Mouse (Mus musculus) spleen, postnatal 36 days (tissue): ENCODE measurements around the gene Gspt1.
A peak's percentile ranks its signal among the peaks of the same experiment; 100 is the strongest.
"Not testable (repeated sequence)": the region's sequence is repeated elsewhere in the genome, so short reads cannot be mapped to it uniquely, and the experiment has no call there.

Source experiments
- DNase-seq, 2 experiments: peaks; one replicate each; pipeline ENCODE4 v3.0.0; 2022; ENCODE audit warnings: low spot score in 2 of 2, mixed read lengths in 1 of 2

The Gspt1 gene

GRCm38 (mm10) chr16:11253898-11254722 lies at the start of gene Gspt1:
TSS of gene Gspt1 (minus strand) at chr16:11254325.
- peak; percentile 99 for DNase-seq

DNA sequence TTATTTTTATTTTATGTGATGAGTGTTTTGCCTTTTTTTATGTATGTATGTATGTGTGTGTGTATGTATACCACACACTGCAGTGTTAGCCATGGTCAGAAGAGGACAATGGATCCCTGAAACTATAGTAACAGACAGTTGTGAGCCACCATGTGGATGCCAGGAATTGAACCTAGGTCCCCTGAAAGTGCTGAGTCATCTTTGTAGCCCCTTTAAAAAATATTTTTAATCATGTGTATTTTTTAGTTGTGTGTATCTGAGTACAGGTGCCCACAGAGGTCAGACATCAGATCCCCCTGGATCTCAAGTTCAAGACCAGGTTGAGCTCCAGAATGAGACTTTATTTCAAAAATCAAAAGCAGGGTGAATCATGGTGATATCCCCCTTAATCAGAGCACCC lies 49.6 kb upstream of the Gspt1 start:
- DNase-seq = no peak

- DNase-seq = not testable (repeated sequence)
Measured at GRCm38 (mm10) chr16:11297700-11298099, 43.6 kb upstream of the Gspt1 start.

- not testable (repeated sequence) for DNase-seq
Measured at GRCm38 (mm10) chr16:11295583-11295982, 41.5 kb upstream of the Gspt1 start.

- not testable (repeated sequence) for DNase-seq
Measured at GRCm38 (mm10) chr16:11288873-11289272, 34.7 kb upstream of the Gspt1 start.

DNA sequence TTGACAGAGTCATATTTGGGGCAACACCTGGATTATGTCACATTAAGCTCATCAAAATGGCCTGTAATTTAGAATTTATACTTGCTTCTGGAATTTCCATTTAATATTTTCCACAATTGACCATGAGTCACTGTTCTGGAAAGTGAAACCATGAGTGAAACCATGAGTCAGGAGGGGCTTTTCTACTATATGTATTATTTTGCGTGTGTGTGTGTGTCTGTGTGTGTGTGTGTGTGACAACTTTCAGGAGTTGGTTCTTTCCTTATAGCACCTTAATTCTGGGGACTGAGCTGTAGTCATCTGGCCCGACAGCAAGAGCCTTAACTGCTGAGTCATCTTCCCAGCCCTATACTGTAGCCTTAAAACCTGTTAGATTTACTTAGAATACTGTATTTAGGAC lies 31.8 kb upstream of the Gspt1 start:
- no peak for DNase-seq

GRCm38 (mm10) chr16:11284881-11285280 lies 30.8 kb upstream of the Gspt1 start:
- no peak for DNase-seq

DNA sequence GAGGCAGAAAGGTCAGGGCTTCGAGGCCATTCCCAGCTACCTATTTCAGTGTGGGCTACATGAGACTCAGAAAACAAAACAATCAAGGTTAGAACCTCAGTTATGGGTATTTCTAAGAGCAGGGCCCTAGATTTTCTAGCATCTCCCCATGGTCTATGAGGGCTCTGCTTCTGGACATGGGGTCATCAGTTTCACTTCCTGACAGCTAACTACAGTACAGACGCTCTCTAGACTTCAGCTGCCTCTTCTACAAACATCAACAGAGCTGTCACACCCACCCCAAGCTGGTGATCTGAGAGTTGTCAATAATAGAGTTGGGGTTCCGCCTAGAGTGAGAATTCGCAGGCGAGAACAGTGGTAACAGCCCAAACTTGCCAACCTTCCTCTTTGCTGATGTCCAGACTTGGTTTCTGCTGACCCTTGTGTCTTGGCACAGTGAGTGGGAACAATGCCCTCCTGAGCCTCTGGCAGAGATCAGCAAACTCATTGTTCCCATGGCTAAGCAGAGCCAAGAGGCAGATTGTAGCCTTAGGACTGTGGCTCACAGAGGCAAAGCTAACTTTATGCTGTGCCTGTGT lies 28.6 kb upstream of the Gspt1 start:
- peak; percentile 2 to 9 for DNase-seq

DNA sequence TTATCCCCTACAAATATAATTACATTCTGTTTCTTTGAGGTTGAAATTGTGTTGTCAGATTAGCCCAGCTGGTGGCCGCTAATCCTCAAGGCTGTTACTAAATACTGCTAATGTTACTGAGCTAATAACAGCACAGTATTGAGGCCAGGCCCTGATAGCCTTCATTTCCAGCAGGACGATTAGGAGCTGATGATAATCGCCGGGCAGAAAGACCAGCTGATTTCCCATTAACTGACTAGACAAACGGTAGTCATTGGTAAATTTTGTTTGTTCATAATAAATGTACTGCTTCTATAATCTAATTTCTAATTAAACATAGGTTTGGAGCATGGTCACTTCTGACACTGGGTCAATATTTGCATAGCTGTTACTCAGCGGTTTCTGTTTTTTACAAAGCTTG lies 24.7 kb upstream of the Gspt1 start:
- DNase-seq = no peak

- DNase-seq = no peak
Measured at GRCm38 (mm10) chr16:11276888-11277287, 22.8 kb upstream of the Gspt1 start.

- no peak for DNase-seq
Measured at GRCm38 (mm10) chr16:11271073-11271472, 16.9 kb upstream of the Gspt1 start.

GRCm38 (mm10) chr16:11270642-11271041 lies 16.5 kb upstream of the Gspt1 start:
- peak; percentile 6 to 18 for DNase-seq

- DNase-seq = no peak
Measured at GRCm38 (mm10) chr16:11269808-11270207, 15.7 kb upstream of the Gspt1 start.

DNA sequence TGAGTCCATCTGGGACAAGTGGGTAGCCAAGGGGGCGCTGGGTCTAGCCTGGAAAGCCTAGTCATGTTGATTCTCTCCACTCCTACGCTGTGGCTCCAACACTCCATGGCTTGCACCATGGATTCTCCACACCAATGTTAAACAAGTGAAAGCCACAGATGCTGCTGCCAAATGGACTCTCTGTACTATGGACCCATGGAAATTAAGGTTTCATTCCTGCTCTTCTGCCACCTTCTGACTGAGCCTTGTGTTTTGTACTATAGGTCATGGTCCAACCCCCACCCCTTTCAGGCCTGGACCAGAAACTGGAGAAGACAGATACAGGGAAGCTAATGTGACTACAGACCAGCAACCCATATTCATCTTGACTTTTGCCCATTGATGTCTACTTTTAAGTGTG lies 12.4 kb upstream of the Gspt1 start:
- no peak for DNase-seq

DNA sequence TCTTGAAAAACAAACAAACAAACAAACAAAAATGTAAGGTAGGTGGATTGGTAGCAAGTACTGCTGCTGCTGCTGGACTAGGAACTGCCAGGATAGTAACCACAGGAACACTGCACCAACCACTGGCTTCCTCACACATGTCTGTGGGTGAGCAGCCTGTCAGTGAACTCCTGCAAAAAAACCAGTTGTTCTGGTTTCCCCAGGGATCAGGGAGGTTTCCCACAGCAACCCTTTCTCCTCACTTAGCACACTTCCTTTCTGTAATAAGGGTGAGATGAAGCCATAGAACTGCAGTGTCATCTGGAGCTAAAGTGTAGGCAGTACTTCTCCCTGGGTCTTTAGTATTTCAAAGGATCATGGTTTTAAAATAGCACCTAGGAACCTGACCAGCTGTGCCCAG lies 9.1 kb upstream of the Gspt1 start:
- DNase-seq = no peak

- no peak for DNase-seq
Measured at GRCm38 (mm10) chr16:11254723-11255164, 619 bp upstream of the Gspt1 start.

DNA sequence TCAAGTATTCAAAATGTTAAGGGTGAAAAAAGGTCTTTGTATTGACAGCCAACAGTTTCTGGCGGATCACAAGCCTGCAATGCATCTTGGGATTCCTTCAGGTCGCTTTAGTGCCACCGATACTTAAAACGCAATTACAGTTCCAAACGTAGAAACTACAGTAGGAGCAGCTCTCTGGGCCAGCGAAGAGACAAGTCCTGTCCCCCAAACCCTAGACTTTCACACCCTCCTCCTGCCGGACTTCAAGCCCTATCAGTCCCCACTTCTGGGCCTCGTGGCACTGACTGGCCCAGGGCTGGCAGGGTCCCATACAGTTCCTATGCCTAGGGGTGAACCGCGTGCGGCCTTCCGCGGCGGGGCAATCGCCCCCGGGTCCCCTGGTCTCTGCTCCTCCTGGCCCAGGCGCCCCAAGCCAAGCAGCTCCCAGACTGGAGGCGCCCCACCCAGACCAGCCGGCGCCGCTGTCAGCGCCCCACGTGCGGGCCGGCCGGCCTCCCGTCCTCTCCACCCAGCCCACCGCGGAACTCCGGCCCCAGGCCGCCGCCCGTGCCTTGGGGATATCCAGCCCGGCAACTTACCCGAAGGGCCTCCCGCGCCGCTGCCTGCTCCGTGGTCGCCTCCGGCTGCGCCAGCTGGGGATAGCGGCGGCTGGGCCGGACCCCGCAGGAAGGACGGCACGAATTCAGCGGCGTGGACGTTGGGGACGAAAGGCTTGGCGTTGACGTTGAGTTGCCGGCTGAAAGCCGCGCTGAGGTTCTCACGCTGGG lies 877 bp downstream of the Gspt1 start:
- peak; percentile 23 to 32 for DNase-seq

DNA sequence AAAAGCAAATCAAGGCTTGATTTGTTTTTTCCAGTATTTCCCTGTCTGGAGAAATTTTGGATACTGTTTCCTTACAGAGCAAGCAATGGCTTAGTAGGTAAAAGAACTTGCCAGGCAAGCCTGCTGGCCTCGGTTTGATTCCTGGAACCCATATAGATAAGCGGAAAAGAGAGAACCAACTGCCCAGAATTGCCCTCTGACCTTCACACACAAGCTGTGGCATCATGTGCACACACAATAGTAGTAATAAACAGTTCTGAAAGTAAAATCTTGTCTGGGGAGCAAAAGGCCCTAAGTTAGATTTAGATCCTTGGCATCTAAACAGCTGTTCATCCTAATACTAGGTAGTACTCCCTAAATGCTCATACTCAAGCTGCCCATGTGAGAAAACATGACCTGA lies 6.3 kb downstream of the Gspt1 start:
- DNase-seq = no peak

GRCm38 (mm10) chr16:11245767-11246166 lies 8.4 kb downstream of the Gspt1 start:
- no peak for DNase-seq

DNA sequence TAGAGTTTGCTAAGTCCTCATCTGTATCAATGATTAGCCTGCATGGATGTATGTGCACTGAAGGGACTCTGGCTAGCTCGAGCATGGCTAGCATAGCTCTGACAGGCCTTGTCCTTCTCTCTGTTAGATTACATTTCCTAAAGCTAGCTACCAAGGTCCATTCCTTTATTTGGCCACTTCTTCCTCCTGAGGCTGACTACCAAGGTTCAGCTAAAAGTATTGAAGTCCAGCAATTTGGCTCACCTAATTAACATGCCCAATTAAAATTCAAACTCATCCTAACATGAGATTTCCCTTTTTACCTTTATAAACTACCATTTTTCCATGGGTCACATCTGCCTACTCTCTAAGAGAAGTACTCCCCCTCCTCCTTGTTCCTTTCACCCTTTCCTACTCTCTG lies 11.7 kb downstream of the Gspt1 start:
- DNase-seq = no peak

DNA sequence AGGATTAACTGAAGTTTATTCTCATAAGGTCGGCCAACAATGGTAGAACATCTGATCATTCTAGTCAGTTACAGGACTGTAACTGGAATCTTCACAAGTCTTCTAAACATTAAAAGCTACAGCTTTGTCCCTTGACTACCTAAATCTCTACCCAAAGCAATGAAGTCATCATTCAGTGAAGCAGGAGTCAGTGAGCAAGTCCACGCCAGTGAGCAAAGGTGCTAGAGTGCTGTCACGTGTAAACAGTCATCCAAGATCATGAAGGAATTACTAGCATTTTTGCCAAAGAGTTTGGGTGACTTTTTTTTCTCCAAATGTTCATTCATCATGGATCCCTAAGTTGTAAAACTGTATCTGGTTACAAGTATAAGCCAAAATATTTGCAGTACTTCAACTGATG lies 36.3 kb downstream of the Gspt1 start:
- DNase-seq = no peak

DNA sequence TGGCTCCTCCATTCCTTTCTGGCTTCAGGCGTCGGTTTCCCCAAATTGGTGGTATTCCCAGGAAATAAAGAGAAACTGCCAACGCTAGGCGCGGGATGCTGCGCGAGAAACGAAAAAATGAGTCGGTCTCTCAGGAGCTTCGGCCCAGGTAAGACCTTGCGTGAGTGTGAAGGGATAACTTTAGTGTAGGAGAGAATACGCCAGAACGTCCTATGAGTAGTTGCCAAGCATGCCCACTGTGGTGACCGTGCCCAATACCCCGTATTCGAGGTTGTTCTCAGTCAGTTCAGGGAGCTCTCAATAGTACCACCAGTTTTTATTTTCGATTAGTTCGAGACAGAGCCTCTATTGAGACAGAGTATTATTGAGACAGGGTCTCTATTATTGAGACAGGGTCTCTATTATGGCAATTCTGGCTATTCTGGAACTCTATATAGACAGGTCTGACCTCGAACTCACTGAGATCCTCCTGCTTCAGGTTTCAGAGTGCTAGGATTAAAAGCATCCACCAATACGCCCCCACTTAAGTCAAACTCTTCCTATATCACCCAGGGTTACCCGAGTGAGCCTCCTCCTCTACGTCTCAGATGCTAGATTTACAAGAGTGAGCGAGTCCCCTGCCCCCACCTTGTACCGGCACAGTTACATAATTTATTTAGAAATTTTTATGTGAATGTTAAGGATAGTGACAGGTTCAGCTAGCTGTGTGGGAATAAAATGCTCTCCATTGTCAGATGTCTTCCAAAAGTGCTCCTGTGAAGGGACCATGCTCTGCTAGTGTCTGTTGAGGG lies 50.3 kb downstream of the Gspt1 start:
- no peak for DNase-seq
